Mouse (Mus musculus) embryonic facial prominence, embryonic 11.5 days (tissue): Measurements from ENCODE around the gene Gnaq. TPM values are rescaled to one million over a fixed set of nuclear protein-coding genes. Genes with fewer than 3 reads are reported as not detected.

Experiments
- ATAC-seq: fragments of 200-750 bp; cut with Nextera tagmentation; replicated peaks from 2 replicates; pipeline ENCODE4 v1.8.0; 2017; ENCODE audit warnings: low read depth; ENCODE audit not compliant: insufficient number of reproducible peaks, low FRiP score, low TSS enrichment
- DNase-seq: peaks from one replicate; pipeline ENCODE4 v3.0.0-alpha.2; 2015; ENCODE audit warnings: low spot score
- H3K27ac ChIP-seq: fragments of 300-500 bp; sonication (generic); replicated peaks from 2 replicates; pipeline ENCODE4 v1.5.1; 2014; ENCODE audit warnings: mild to moderate bottlenecking, low read depth, low read length, control low read depth
- H3K27me3 ChIP-seq: fragments of 300-500 bp; sonication (generic); 2 replicates; pipeline ENCODE4 v1.6.1; 2014; ENCODE audit warnings: mild to moderate bottlenecking, low read length, moderate library complexity, mixed read lengths; ENCODE audit not compliant: control insufficient read depth, insufficient read depth
- H3K36me3 ChIP-seq: fragments of 300-500 bp; sonication (generic); replicated peaks from 2 replicates; pipeline ENCODE4 v1.6.1; 2014; ENCODE audit warnings: low read depth, mild to moderate bottlenecking, low read length, moderate library complexity, mixed read lengths; ENCODE audit not compliant: control insufficient read depth, insufficient read depth
- H3K4me1 ChIP-seq: fragments of 300-500 bp; sonication (generic); 2 replicates; pipeline ENCODE4 v1.6.1; 2014; ENCODE audit warnings: low read length, mixed read lengths; ENCODE audit not compliant: control insufficient read depth, insufficient read depth
- H3K4me2 ChIP-seq: fragments of 300-500 bp; sonication (generic); 2 replicates; pipeline ENCODE4 v1.6.1; 2014; ENCODE audit warnings: low read depth, mild to moderate bottlenecking, control low read depth, low read length, moderate library complexity
- H3K4me3 ChIP-seq: fragments of 300-500 bp; sonication (generic); 2 replicates; pipeline ENCODE4 v1.5.1; 2014; ENCODE audit warnings: low read depth, low read length, control low read depth
- H3K9ac ChIP-seq: fragments of 300-500 bp; sonication (generic); replicated peaks from 2 replicates; pipeline ENCODE4 v1.6.1; 2014; ENCODE audit warnings: mild to moderate bottlenecking, control low read depth, low read length
- H3K9me3 ChIP-seq: fragments of 300-500 bp; sonication (generic); replicated peaks from 2 replicates; pipeline ENCODE4 v1.6.1; 2016; ENCODE audit warnings: mild to moderate bottlenecking, low read length, inconsistent platforms, mixed read lengths; ENCODE audit not compliant: control insufficient read depth
- WGBS: fragments of 180-500 bp; shearing (Covaris S2); extraction: QIAGEN DNeasy Blood & Tissue Kit; methylation state at CpG from one replicate; pipeline ENCODE4 v1.1.7; 2014; 5-methylcytosine and 5-hydroxymethylcytosine counted together
- polyA plus RNA-seq: library from polyadenylated mRNA; unstranded; fragments of >200 nt; fragmentation: Nextera tagmentation; extraction: Ambion mirVana; gene quantifications from 2 replicates; pipeline ENCODE4 v1.2.1, GENCODE M21; 2014

Gnaq gene
- polyA plus RNA-seq, 1 experiment from 2014 or later: 16.2 TPM

DNA sequence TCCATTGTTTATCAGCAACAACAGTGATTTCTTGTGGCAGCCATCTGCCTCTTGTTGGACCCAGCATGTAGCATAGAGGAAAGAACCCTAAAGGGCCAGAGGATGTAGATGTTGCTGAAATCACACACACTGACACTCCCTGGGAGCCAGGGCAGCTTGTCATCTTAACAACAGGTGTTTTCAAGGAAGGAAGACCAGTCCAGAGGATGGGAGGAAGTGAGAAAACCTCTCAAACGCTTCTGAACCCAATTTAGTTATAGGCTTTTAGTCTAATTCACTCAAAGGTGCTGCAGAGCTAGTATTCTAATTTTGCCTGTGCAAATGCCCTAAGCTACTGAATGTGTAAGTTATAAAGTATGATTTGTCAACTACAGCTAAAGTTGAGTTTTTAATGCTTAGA, 99.0 kb downstream of the Gnaq start:
- Histone ChIP-seq H3K27ac (no peak overlapping the region), H3K4me2 (no peak overlapping the region), H3K4me3 (no peak overlapping the region), H3K9me3 (no peaks in the 10 kb centered on the region), H3K27me3 (no peaks in the 10 kb centered on the region), H3K4me1 (no peaks in the 10 kb centered on the region), H3K9ac (no peak overlapping the region), H3K36me3 (no peaks in the 10 kb centered on the region)
- ATAC-seq: no peak
- WGBS: 77% methylated on average over 1 of the region's 1 CpGs
- DNase-seq: no peak

DNA sequence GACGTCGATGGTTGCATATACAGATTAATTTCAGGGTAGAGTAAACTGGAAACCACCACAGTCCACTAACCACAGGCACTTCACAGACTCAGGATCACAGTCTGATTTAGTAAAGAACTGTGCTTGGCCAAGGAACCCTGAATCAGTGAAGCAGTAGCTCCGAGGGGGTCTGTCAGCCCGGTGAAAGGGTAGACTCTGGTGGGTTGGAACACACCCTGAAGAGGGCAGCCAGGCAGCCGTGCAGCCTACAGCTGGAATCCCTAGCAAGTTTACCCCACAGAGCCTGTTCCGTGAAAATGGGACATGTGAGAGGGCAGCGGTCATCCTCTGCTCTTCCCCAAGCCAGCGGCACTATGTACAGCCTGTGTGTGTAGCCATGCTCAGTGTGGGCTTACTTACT, 103.0 kb downstream of the Gnaq start:
- Histone ChIP-seq H3K4me3 (no peak overlapping the region), H3K36me3 (no peaks in the 10 kb centered on the region), H3K4me2 (no peak overlapping the region), H3K9ac (no peak overlapping the region), H3K4me1 (peaks cover 2% of the 10 kb centered on the region; the same call in 1 of the 2 replicates), H3K27me3 (no peaks in the 10 kb centered on the region), H3K9me3 (no peaks in the 10 kb centered on the region), H3K27ac (no peak overlapping the region)
- no peak for ATAC-seq
- no peak for DNase-seq
- WGBS: 90% methylated on average over 8 of the region's 8 CpGs

DNA sequence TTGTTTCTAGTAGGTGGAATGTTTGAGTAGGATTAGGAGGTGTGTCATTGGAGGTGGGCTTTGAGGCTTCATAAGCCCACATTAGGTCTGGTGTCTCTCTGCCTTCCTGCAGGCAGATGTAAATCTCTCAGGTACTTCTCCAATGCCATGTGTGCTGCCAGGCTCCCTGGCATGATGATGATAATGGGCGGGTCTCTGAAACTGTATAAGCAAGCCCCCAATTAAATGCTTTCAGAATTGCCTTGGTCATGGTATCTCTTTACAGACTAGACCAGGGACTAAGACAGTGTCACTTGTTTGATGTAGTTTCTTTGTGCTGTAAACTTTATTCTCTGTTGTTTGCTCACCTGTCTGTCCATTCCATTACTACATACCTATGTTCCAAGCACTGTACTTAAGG, 104.4 kb downstream of the Gnaq start:
- H3K4me1 ChIP-seq: peaks cover 2% of the 10 kb centered on the region; the same call in 1 of the 2 replicates
- 97% methylated on average over 1 of the region's 1 CpGs for WGBS
- ATAC-seq (no peak), DNase-seq (no peak)
- no peak overlapping the region for H3K4me2 ChIP-seq
- H3K27me3 ChIP-seq: no peaks in the 10 kb centered on the region
- no peaks in the 10 kb centered on the region for H3K36me3 ChIP-seq
- H3K4me3 ChIP-seq: no peak overlapping the region
- no peaks in the 10 kb centered on the region for H3K9me3 ChIP-seq
- no peak overlapping the region for H3K27ac ChIP-seq
- H3K9ac ChIP-seq: no peak overlapping the region

DNA sequence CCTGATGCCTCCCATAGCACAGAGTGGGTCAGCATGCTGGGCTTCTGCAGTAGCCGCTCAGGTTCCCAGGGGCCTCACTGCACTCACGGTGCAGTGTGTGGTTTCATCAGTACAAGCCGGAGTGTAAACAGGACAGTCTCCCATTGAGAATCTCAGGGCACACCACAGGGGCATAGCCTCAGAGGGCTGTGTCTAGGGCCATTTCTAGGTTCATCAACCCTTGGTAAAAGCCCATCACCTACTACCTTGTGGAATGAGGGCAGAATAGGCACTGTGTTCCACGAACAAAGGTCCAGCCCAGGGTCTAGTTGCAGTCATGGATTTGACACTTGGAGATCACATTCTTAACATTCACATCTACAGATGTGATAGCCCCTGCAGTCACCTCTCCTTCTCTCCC, 105.4 kb downstream of the Gnaq start:
- no peak overlapping the region for H3K27ac ChIP-seq
- no peak overlapping the region for H3K4me3 ChIP-seq
- H3K9ac ChIP-seq: no peak overlapping the region
- no peak; the same call in 1 of the 2 replicates for ATAC-seq
- no peak overlapping the region for H3K4me2 ChIP-seq
- no peaks in the 10 kb centered on the region for H3K36me3 ChIP-seq
- no peaks in the 10 kb centered on the region for H3K9me3 ChIP-seq
- no peaks in the 10 kb centered on the region for H3K27me3 ChIP-seq
- DNase-seq: no peak
- H3K4me1 ChIP-seq: peaks cover 2% of the 10 kb centered on the region; the same call in 1 of the 2 replicates
- WGBS: 49% methylated on average over 4 of the region's 4 CpGs

DNA sequence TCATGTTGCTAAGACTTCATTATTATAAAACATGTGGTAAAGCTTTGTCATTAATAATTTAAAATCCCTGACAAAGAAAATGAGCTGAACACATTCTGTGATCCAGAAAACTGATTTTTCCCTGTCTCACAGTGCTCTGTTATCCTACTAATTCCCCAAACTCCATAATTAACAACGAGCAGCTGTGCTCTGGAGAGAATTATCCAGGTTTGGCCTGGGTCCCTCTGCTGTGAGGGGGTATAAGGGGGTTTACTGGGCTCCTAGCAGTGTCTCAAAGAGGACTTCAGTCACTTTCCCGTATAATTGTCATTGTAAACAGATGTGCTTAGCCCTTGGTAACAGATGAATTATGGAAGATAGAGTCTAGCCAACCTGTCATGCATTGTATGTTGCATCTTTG, 105.9 kb downstream of the Gnaq start:
- no peaks in the 10 kb centered on the region for H3K36me3 ChIP-seq
- H3K27ac ChIP-seq: no peak overlapping the region; the same call in 1 of the 2 replicates
- 45% methylated on average over 2 of the region's 2 CpGs for WGBS
- H3K9me3 ChIP-seq: no peaks in the 10 kb centered on the region
- H3K4me2 ChIP-seq: no peak overlapping the region
- no peak for ATAC-seq
- peaks cover 2% of the 10 kb centered on the region; the same call in 1 of the 2 replicates for H3K4me1 ChIP-seq
- peak; percentile 33 for DNase-seq
- no peak overlapping the region for H3K4me3 ChIP-seq
- H3K9ac ChIP-seq: no peak overlapping the region
- H3K27me3 ChIP-seq: no peaks in the 10 kb centered on the region

DNA sequence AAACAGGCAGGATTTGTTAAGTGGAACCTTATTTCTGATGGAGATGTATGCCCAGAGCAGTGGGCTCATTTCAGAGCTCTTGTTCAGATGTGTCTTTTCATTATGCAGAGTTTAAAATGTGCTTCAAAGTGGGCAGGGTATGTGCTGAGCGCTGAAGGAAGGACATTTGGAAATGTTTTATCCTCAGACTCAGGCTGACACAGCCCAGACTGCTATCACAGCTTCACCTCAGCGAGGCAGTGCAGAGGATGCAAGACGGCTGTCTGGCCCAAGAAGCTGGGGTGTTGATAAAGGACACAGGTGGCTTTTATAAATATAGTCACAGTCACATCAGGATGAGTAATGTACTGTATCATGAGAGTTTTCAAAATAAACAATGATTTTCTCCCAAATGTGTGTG, 110.1 kb downstream of the Gnaq start:
- Histone ChIP-seq H3K9me3 (no peaks in the 10 kb centered on the region), H3K4me2 (no peak overlapping the region), H3K9ac (no peak overlapping the region), H3K4me1 (no peaks in the 10 kb centered on the region), H3K4me3 (no peak overlapping the region), H3K27ac (no peak overlapping the region), H3K27me3 (no peaks in the 10 kb centered on the region), H3K36me3 (no peaks in the 10 kb centered on the region)
- no peak for DNase-seq
- ATAC-seq: no peak
- 56% methylated on average over 3 of the region's 3 CpGs for WGBS

DNA sequence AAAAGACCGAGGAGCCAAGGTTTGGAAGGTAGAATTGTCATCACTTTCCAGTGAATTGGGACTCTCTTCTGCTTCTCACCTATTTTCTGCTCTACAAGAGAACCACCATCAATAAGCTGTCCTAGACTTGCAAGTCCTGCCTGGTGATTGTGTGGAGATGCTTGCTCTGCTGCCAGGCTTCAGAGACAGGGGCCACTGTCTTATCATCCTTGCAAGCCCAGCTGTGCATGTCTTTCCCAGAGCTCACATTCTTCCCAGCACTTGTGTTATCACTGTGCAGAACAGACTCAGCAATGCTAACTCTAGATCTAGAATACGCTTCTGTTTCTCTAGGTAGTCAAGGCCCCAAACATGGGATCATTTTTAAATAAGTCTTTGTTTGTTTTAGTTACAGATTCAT, 116.4 kb downstream of the Gnaq start:
- Histone ChIP-seq H3K4me3 (no peak overlapping the region), H3K9ac (no peak overlapping the region), H3K27me3 (no peaks in the 10 kb centered on the region), H3K9me3 (no peaks in the 10 kb centered on the region), H3K36me3 (no peaks in the 10 kb centered on the region), H3K4me1 (no peaks in the 10 kb centered on the region), H3K4me2 (no peak overlapping the region), H3K27ac (no peak overlapping the region)
- no peak for ATAC-seq
- 92% methylated on average over 2 of the region's 2 CpGs for WGBS
- DNase-seq: no peak

DNA sequence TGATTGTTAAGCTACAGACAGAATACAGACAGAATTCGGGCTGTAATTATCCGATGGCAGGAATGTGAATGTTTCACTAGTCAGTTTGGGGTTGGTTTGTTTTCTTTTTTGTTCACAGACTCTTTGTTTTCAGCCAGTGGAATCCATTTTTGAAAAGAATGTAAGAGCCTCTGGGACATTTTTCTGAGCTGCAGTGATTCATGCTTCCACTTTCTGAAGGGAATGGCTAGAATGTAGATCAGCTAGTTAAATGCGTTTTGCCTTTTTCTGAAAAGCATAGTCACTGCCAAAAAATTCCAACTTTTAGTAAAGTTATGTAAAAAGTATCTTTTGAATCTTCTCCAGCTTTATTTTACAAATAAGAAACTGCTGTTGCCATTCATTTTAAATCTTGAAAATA, 118.3 kb downstream of the Gnaq start:
- Histone ChIP-seq H3K36me3 (no peaks in the 10 kb centered on the region), H3K4me3 (no peak overlapping the region), H3K4me1 (no peaks in the 10 kb centered on the region), H3K9ac (no peak overlapping the region), H3K27me3 (no peaks in the 10 kb centered on the region), H3K9me3 (no peaks in the 10 kb centered on the region), H3K27ac (no peak overlapping the region), H3K4me2 (no peak overlapping the region)
- ATAC-seq: no peak
- peak; percentile 16 for DNase-seq
- WGBS: 56% methylated on average over 3 of the region's 3 CpGs
